Mouse (Mus musculus) C2C12 (cell line): Measurements from ENCODE around the gene Lrch1.

ENCODE experiments used
- CEBPB ChIP-seq: IDR thresholded peaks from one replicate; pipeline ENCODE4 v1.6.1; 2011; ENCODE audit warnings: low read depth, mild to moderate bottlenecking, control low read depth, moderate library complexity
- CTCF ChIP-seq: IDR thresholded peaks from one replicate; pipeline ENCODE4 v1.5.1; 2011; ENCODE audit not compliant: control insufficient read depth, insufficient read depth, insufficient read length
- FOSL1 ChIP-seq: IDR thresholded peaks from one replicate; pipeline ENCODE4 v1.8.0; 2011; ENCODE audit warnings: mild to moderate bottlenecking, low read length; ENCODE audit not compliant: poor library complexity, insufficient read depth, severe bottlenecking
- MYOD1 ChIP-seq: IDR thresholded peaks from one replicate; pipeline ENCODE4 v1.6.1; 2011; ENCODE audit warnings: low read depth; ENCODE audit not compliant: control insufficient read depth, insufficient read length
- MYOG ChIP-seq: IDR thresholded peaks from one replicate; pipeline ENCODE4 v1.6.1; 2011; ENCODE audit not compliant: control insufficient read depth, insufficient read length; ENCODE audit errors: extremely low read depth
- USF1 ChIP-seq: IDR thresholded peaks from one replicate; pipeline ENCODE4 v1.6.1; 2011; ENCODE audit warnings: low read depth, mild to moderate bottlenecking, control low read depth, moderate library complexity

DNA sequence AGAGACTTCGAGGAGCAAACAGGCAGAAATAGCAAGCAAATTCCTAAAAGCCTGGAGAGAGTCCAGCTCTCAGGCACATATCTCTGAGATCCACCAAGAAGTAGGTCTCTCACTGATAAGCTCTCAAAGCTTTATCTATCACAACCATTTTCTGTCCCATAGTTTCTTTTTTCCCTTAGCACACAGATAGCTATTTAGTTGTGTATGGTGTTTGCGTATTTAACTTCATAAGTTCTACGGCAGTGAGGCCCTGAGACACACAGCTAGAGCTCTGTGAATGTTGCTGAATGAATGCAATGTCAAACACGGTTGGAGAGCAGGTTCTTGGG is 78.8 kb downstream of the Lrch1 start:
- TF ChIP-seq CTCF (no peak), USF1 (no peak), FOSL1 (no peak), MYOG (no peak), CEBPB (no peak), MYOD1 (no peak)
